Mouse (Mus musculus) 416B (cell line): Measurements from ENCODE around the gene Asf1b.
"Not testable (repeated sequence)": the region's sequence is repeated elsewhere in the genome, so short reads cannot be mapped to it uniquely, and the experiment has no call there.

Experiments used
- DNase-seq: peaks from one replicate; pipeline ENCODE4 v3.0.0; 2011; ENCODE audit warnings: low read depth

Asf1b gene

DNA sequence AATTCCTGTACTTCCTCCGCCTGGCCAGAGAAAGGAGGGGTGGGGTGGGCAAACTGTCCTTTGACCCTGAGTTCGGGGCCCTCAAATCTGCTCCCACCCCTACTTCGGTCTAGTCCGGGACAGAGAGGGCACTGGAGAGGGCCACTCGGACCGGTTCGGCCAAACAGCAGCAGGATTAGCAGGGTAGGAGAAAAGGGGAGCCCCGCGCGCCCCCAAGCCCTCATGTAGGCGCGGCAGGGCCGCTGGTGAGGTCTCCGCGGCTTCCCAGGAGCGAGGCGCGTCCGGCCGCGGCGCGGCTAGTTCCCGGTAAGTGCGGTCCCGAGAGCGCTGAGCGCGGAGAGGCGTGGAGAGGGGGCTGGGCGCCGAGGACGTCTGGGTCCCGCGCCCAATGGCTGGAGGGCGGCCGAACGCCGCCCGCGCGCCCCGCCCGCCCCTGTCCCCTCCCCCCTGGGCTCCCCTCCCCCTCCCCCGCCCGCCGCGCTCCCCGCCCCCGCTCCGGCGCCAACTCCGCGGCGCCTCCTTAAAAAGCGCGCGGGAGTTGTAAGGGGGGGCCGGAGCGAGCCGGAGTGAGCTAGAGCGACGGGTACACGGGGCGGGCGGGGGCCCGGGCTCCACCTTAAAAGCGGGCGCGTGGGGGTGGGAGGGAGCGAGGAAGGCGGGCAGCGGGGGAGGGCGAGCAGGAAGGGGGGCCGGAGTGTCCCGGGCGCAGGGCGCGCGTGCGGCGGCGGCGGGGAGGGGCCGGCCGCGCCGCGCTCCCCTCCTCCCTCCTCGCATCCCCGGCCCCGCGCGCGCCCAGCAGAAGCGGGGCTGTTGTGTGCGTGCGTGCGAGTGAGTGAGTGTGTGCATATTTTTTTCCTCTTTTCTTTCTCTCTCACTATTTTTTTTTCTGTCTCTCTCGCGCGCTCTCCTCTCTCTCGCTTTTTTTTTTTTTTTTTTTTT is 41.5 kb downstream of the Asf1b start:
- DNase-seq = peak; percentile 92

DNA sequence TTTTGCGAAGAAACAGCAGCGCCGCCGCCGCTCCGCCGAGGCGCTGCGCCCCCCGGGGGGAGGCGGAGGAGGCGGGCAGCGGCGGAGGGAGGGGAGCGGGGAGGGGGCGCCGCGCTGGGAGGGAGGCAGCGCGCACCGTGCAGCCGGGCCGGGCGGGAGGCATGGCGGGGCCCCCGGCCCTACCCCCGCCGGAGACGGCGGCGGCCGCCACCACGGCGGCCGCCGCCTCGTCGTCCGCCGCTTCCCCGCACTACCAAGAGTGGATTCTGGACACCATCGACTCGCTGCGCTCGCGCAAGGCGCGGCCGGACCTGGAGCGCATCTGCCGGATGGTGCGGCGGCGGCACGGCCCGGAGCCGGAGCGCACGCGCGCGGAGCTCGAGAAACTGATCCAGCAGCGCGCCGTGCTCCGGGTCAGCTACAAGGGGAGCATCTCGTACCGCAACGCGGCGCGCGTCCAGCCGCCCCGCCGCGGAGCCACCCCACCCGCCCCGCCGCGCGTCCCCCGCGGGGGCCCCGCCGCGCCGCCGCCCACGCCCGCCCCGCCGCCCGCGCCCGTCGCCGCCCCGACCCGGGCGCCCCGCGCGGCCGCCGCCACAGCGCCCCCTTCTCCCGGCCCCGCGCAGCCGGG is 42.3 kb downstream of the Asf1b start, which contains the start of gene Samd1:
Gene Samd1 (plus strand): TSS at position 162 of the 631 bp plus-strand sequence.
- DNase-seq = peak; percentile 32

GRCm38 (mm10) chr8:83998231-83999056 is 43.1 kb downstream of the Asf1b start:
- DNase-seq = peak; percentile 79

- DNase-seq = no peak
These were observed 43.9 kb downstream of the Asf1b start for GRCm38 (mm10) chr8:83999057-83999705.

DNA sequence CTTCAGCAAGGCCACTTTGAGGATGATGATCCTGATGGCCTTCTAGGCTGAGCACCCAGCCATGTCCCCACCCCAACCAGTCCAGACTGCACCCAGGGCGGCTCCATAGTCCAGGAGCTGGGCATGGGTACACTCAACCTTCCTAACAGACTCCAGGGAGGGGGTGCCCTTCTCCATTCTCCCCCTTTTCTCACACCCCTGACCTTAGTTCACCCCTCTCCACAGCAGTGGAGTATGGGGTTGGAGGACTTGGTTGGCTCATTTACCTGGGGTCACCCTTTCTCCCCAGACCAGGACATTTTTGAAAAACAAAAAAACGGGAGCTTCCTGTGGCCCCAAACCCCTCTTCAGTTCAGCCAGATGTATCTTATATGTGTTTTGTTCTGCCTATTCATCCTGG is 44.5 kb downstream of the Asf1b start:
- DNase-seq = no peak

GRCm38 (mm10) chr8:84001281-84002000 is 46.1 kb downstream of the Asf1b start, which contains the start of gene 1700067K01Rik:
TSS of gene 1700067K01Rik (plus strand) at chr8:84001502.
- DNase-seq = no peak

- DNase-seq = no peak
These were observed 47.8 kb downstream of the Asf1b start for GRCm38 (mm10) chr8:84002957-84003611.

- peak; percentile 33 for DNase-seq
These were observed 48.4 kb downstream of the Asf1b start for GRCm38 (mm10) chr8:84003612-84004246.

DNA sequence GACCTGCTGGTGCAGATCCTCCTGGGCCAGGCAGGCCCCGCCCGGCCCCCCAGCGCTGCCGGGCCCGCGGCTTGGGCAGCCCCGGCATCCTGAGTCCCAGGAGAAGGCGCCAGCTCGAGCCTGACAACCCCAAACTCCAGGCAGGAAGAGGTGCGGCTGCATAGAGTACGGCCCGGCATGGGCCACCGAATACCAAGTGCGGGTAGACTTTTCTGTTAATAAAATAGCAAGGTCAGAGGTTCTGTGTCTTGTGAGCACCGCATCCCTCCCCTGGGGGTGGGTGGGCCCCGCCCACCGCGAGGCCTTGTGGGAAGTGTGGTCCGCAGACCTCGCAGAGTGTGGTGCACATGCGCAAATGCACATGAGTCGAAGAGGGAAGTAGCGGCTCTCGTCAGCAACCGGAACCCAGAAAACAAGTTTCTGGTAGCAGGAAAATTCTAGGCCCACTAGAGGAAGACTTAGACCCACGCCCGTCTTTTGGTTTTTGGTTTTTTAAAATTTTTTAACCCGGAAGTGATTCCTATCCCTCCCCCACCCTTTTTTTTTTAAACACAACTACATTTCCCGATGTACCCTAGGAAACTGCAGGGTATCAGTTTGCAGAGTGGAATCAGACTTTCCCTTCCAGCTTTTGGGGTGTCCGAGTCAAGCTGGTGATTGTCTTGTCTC is 49.4 kb downstream of the Asf1b start:
- peak; percentile 99 for DNase-seq

GRCm38 (mm10) chr8:84005502-84005901 is 50.2 kb downstream of the Asf1b start:
- DNase-seq = not testable (repeated sequence)

DNA sequence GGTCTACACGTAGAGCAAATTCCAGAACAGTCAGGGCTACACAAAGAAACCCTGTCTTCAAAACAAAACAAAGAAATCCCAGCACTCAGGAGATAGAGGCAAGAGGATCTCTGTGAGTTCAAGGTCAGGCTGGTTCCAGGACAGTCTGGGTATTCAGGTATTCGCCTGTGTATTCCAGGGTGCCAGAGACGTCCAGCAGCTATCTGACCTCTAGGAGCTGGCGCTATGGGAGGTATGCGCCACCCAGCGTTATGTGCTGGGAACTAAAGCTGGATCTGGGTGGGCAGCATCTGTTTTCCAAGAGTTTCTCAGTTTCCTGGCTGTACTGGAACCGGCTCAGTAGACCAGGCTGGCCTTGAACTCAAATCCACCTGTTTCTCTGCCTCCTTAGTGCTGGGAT is 53.1 kb downstream of the Asf1b start:
- peak; percentile 42 for DNase-seq

- DNase-seq = peak; percentile 73
These were observed 54.6 kb downstream of the Asf1b start for GRCm38 (mm10) chr8:84009876-84010275.

DNA sequence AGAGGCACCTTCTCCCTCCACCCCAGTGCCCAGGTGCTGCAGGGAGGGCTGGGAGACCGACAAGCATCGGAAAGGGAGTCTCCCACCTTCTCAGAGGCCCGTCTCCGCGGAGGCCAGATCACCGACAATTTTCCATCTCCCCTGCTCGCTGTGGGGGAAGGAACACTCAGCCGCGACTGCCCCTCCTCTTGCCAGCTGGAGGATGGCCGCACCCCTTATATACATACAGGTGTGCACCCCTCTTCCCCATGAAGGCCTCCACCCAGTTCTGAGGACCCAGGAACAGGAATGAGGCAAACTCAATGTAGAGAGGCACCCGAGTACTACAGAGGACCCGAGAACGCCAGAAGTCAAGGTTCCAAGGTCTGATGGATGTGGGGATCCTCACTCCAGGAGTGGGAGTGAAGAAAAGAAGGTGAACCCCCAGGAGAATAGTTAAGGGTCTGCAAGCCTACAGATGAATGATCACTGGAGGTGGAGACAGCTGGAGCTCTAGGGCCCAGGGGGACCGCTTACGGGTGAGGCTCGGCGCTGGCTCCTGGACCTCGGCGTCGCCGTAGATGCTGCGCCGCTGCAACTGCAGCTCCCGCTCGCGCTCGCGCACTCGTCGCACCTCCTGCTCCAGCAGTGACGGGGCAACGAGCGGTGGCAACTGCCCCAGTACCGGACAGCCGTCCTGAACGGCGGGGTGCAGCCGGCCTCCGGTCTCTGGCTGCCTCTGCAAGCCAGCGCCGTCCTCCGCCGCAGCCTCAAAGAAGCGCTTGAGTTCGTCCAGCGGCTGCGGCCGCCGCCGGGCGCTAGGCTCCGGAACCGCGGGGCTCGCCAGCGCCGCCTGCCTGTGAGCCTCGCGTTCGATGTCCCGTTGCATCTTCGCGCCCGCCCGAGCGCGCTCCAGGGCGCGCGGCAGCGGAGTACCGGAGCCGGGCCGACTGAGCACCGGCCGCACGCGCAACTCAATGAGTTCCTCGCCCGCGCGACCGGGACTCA is 55.6 kb downstream of the Asf1b start:
- DNase-seq = no peak

DNA sequence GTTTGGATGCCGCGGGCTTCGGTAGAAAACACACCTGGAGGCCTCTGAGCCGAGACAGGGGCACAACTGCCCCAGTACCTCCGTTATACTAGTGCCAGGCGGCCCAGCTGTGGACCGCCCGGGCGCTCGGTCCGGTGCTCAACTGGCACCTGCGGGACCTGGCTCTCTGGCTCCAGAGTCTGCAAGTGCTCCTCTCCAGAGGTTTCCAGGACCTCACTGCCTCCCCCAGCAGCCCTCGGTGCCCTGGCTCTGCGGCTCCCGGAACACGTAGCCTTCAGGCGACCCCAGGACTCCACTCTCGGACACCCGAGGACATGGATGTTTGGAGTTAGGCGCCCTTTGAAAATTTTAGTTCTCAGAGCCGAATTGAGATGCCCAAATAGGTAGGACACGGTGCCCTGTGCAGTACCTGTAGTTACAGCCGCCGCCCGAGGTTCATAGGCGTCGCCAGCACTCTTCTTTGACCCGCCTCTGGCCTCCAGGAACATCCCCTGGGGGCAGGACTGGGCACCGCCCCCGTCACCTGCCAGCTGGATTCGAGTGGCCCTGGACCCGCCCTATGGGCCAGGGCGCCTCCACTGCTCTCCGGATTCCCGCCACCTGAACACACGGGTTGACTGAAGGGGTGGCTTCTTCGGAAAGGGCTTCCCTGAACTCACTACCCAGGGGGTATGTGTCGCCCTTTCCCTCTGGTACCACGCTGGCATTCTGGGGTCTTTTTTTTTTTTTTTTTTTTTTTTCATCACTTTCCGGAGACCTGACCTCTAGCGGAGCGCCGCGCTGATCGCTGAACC is 56.6 kb downstream of the Asf1b start, which contains the start of gene 2210011C24Rik:
Gene 2210011C24Rik (minus strand): TSS at position 467 of the 794 bp plus-strand sequence.
- no peak for DNase-seq

DNA sequence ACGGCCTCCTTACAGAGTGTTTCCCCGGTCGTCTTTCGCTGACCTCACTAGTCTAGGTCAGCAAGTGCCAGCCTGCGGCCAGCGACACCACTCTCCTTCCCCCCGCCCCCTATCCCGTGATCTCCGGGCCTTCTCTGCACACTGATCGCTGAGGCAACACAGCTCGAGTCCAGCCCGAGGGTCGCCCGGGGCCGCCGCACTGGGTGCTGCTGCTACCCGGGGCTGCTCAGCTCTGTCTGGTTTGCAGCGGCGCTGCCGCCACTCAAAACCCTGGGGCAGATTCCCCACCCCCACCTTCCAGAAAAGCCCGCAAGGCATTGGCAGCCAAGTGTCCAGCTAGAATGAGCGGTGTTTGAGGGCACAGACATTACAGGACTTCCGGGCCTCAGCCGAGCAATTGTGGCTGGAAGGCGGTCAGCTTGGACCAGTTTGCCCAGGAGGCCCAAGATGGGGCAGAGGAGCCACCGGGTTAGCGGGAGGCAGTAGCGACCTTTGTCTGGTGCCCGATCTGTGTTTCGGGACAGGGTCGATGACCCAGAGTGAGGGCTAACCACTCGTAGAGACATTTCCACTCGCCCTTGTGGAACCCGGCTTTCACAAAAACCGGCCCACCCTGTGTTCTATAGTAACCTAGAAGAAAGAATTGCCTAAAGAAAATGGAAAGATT is 57.3 kb downstream of the Asf1b start:
- no peak for DNase-seq

DNA sequence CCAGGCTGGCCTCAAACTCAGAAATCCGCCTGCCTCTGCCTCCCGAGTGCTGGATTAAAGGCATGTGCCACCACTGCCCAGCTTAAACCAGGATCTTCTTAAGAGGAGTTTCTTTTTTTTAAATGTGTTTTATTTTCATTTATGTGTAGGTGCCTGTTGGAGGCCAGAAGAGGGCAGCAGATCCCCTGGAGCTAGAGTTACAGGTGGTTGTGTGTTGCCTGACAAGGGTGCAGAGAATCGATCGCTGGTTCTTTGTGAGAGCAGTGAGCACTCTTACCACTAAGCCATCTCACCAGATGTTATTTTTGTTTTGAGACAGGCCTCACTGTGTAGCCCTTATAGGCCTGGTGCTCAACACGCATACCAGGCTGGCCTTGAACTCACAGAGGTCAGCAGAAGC is 60.5 kb downstream of the Asf1b start:
- no peak for DNase-seq

- no peak for DNase-seq
These were observed 64.4 kb downstream of the Asf1b start for GRCm38 (mm10) chr8:84019738-84020137.
